Mouse (Mus musculus) left cerebral cortex, postnatal 4 days (tissue): ENCODE measurements around the gene E330021D16Rik. TPM values are rescaled to one million over a fixed set of nuclear protein-coding genes. Genes with fewer than 3 reads are reported as not detected.
A peak's percentile ranks its signal among the peaks of the same experiment; 100 is the strongest.
"Not testable (repeated sequence)": the region's sequence is repeated elsewhere in the genome, so short reads cannot be mapped to it uniquely, and the experiment has no call there.

Experiments
- DNase-seq: peaks from one replicate; pipeline ENCODE4 v3.0.0-alpha.2; 2022
- intact Hi-C: fragments of 180-260 bp; cut with DNase I; formaldehyde crosslinking; loops from one replicate; pipeline ENCODE4 v1.15.1; 2025
- total RNA-seq, 2 experiments: library from RNA; stranded (reverse); gene quantifications; 2 replicates each; pipeline ENCODE4 v1.2.3; 2021

E330021D16Rik gene
- not detected for total RNA-seq

DNA sequence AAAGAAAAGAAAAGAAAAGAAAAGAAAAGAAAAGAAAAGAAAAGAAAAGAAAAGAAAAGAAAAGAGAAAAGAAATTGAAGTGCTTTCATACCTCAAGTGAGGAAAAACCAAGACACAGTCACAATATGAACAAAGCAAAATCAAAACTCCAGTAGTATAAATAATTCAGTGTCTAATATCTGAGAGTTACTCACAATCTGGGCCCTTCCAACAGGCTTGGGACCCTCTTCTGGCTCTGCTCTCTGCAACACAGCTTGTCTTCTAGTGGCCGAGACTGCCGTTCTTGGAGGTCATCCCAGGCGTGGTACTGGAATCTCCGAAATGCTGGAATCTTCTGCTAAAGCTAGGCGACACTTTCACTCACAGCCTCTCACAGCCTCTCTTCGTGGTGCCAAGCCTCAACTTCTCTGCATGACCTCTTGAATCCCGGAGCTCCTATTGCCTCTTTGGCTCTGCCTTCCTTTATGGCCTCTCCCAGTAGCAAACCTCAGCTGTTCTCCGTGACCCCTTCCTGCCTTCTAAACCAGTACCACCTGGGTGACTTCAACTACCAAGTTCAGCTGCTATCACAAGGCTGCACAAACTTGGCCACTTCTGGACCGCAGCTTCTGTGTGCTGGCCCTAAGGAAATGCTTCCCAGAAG is at the start of gene E330021D16Rik:
E330021D16Rik (minus strand) TSS at position 437 of the 643 bp plus-strand sequence.
- DNase-seq, result no peak
- intact Hi-C loops, result no loop called here

DNA sequence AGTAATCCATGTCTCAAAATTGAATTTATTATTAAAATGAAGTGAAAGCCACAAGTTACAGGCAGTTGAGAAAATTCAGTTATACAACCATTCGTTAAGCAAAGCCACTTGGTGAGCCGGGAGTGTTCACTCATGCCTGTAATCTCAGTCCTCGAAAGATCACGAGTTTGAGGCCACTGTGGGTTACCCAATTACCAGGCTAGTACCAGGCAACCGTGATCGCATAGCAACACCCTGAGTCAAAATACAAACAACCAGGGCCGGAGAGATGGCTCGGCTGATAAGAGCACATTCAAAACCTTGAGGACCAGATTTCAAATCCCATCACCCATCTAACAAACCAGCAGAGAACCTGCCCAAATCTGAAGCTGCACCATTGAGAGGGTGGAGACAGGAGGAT is 49.7 kb upstream of the E330021D16Rik start:
- DNase-seq, result no peak
- intact Hi-C loops, result loop anchor here (5.0 kb wide), 2 partner anchors 52 to 87 kb away; no protein-coding TSS in a partner anchor

DNA sequence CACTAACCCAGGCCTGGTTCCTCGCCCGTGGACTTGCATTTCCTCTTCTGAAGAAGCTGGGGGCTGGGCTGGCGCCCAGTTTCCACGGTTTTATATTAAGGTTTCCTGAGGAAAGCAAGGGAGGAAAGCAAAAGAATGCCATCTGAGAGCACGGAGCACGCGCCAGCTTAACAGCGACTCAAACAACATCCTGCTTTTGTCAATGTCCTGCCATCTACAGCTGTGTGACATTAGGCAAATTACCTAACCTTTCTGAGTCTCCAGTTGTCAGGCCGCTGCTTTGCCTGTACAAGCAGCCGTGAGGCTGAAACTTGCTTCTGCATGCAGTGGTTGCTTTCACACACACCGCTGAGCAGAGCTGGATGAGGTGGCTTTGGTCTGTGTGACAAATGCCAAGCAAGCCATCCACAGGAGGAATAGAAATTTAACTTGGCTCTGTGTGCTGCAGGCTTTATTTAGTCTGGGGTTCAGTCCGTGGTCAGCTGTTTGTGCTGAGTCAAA is 48.8 kb upstream of the E330021D16Rik start:
- intact Hi-C loops, result no loop called here
- DNase-seq, result no peak

DNA sequence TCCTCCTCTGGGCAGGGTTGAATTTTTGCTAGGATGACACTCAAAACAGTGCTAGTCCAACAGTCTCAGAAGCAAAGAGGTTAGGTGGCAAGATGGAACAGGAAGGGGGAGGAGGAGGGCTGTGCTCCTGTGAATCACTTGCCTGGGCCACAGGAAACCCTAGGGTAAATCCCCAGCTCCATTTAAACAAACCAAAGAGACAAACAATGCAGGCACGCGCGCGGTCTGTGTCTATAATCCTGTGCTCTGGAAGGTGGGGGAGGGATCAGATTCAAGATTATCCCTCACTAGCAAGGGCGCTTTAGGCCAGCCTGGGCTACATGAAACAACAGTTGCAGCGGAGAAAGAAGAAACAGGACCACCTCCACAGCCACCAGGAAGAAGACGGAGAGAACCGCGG is 48.1 kb upstream of the E330021D16Rik start:
- intact Hi-C loops, result no loop called here
- no peak for DNase-seq

DNA sequence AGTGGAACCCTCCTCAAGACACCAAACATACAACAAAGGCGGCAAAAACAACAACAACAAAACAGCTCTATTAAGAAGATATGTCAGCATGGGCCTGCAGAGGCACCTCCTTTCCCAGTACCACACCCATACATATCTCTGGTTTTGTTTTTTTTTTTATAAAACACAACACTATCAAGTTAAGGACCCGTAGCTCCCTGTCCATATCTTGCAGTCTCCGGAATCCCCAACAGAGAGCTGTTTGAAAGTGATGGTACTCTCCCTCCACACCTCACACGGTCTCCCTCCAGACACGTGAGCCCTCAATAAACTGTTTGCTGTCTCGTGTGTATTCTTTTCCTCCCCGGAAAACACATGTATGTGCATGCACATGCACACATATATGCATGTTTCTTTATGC is 43.8 kb upstream of the E330021D16Rik start:
- DNase-seq, result no peak
- intact Hi-C loops, result no loop called here

DNA sequence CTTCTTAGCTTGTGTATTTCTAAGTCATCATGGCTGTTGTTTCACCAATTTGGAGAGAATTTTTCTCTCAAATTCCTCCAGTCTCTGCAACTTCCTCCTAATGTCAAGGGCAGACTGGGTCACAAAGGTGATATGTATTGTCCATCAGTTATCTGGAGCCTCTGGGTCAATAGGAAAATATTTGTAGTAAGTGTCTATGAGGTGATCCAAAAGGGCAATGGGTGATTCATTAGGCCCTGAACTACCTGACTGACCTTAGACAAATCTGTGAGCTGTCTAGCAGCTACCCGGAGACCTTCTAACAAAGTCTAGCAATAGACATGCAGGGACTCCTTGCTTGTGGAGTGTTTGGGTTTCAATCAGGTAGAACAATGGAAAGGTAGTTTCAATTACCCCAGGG is 40.9 kb upstream of the E330021D16Rik start:
- DNase-seq, result no peak
- intact Hi-C loops, result no loop called here

DNA sequence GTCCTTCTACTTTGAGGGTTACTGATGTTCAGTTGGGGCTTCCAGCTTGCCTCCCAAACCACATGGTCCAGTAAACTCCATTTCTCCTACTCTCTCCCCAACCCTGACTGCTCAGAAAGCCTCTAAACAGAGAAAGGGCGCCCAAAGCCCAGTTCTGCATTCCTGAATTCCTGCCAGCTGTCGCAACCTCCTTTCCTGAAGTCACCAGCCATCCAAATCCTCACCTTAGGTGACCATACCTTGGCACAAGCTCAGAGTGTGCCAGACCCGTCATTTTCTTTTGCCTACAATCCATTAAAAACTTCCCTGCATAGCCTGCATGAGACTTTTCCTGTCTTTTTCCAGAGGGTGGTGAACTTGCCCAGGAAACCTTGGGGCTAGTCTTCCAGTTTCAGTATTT is 40.3 kb upstream of the E330021D16Rik start:
- intact Hi-C loops, result no loop called here

DNA sequence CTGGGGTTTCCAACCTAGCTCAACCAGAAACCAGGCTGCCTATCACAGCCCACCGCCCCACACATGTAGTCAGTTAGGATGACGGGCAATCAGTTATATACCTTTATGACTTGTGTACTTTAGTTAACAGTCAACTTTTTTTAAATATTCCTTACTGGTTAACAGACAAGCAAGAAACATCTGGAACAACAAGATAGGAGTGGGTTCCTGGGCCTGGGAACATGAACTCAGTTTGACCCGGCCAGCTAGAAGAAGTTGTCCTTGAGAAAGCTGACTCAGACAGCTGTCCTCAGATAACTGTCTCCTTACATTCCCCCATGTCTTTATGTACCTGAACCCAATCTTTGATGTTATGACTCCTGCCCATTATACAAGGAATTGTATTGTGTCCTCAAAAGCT is 37.3 kb upstream of the E330021D16Rik start:
- intact Hi-C loops, result no loop called here
- no peak for DNase-seq

More for the DNA sequence above, 40.3 kb upstream of the E330021D16Rik start:
- no peak for DNase-seq

DNA sequence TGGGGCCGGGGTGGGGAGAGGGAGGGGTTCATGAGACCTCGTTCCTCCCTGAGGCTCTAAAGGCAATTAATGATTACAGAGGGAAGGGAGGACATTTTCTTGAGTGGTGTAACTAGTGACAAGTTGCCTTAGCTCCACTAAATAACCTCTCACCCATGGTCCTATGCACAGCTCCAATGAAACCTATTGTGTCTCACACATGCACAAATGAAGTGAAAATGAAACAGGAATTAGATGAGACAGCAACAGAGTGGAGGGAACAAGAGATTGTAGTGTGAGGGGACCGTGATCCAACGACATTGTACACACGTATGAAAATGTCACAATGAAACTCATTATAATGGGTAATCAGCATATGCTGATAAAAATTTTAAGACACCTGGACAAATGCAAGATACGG is 35.5 kb upstream of the E330021D16Rik start:
- intact Hi-C loops, result no loop called here

DNA sequence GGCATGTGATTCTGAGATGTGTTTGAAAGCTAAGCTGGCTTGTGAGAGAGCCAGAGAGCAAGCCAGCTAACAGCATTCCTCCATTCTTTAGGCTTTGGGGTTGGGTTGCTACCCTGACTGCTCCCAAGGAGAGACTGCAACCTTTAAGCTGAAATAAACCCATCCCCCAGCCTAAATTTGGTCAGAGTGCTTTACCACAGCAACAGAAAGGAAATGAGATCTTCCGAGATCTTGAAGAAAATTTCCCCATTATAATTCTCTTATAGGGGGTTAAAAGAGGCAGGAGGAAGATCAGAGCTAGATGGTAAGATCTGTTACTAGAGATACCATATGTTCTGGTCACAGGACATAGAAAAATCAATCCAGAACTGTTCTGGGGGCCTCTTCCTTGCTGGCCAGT is 34.6 kb upstream of the E330021D16Rik start:
- intact Hi-C loops, result no loop called here

More for the DNA sequence above, 35.5 kb upstream of the E330021D16Rik start:
- no peak for DNase-seq

DNA sequence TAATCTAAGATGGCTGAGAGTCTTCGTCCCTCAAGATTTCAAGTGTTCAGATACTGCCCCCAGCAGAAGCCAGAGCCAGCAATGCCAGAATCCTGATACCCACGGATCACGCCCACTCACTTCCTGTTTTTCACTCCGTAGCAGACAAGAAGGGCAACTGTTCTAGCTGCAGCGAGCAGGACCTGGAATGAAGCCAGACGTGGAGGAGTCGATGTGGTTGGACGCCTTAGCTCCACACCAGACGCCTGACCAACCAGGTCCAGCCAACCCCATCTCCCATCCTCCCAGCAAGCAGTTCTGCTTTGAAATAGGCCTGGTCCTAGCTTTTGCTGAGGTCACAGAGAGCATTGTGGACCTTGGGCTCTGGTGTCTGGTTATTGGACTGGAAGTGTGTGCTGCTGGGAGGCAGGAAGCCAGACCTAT is 33.9 kb upstream of the E330021D16Rik start:
- peak; percentile 25 for DNase-seq
- intact Hi-C loops, result no loop called here

More for the DNA sequence above, 34.6 kb upstream of the E330021D16Rik start:
- DNase-seq, result no peak

DNA sequence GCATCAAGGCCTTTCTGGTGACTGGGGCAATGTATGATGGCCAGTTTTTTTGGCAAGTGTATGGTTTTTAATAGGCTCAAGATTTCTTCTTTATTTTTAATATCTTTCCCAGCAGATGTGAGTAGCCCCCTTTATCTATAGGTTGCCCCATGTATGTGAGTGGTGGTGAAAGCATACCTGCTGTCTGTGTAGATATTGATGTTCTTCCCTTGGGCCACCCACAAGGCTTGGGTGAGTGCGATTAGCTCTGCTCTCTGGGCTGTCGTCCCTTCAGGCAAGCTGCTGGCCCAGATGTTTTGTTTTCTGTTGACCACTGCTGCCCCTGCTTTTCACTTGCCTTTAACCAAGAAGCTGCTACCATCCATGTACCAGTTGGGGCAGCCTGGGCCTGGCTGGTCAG is 23.8 kb upstream of the E330021D16Rik start:
- intact Hi-C loops, result not testable (repeated sequence)

DNA sequence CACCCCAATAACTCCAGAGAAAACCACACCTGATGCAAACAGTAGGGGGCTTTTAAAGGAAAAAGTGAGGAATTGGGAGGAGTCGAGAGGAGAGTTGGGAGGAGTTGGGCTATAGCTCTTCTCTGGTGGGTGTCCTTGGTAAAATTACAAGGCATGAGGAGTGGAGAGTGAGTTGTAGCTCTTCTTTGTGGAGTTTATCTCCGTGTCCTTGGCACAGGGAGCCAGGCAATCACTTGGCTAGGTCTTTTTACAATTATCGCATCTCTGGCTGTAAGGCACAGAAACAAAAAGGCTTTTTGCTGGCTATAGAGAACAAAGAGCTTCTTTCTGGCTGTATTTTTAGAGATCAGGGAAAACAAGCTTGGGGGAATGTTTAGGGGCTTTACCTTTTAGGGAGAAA is 20.8 kb upstream of the E330021D16Rik start:
- intact Hi-C loops, result not testable (repeated sequence)

More for the DNA sequence above, 23.8 kb upstream of the E330021D16Rik start:
- not testable (repeated sequence) for DNase-seq

DNA sequence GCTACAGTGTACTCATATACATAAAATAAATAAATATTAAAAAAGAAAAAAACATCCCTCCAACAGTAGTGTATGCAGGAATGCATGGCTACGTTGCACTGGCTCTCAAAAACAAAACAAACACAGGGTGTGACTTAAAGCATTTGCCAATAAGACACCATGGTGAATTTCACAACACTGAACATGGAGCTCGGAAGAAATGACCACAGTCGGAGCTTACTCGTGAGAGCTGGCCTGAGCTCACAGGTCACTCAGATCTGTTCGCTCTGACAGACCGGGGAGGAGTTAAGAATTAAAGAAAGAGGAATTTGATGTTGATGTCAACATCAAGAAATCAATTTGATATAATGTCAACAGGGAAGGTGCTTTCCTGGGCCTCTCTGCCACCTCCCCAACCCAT is 18.2 kb upstream of the E330021D16Rik start:
- no peak for DNase-seq

More for the DNA sequence above, 20.8 kb upstream of the E330021D16Rik start:
- DNase-seq, result not testable (repeated sequence)

DNA sequence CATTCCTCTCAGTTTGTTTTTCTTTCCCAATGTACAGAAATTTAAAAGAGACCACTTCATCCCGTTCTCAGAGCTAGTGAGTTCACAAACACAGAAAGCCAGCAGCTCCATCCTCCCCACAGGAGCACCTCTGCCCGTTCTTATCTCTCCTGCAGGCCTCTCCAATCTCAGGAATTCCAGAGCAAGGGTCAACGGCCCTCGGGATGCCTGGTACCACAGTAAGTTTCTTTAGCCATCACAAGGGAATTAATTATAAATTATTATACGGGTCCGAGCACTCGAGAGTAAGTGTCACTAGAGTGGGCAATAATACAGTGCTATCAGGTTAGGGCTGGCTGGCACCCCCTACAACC is 16.5 kb upstream of the E330021D16Rik start:
- intact Hi-C loops, result no loop called here
- no peak for DNase-seq

More for the DNA sequence above, 18.2 kb upstream of the E330021D16Rik start:
- intact Hi-C loops, result no loop called here

DNA sequence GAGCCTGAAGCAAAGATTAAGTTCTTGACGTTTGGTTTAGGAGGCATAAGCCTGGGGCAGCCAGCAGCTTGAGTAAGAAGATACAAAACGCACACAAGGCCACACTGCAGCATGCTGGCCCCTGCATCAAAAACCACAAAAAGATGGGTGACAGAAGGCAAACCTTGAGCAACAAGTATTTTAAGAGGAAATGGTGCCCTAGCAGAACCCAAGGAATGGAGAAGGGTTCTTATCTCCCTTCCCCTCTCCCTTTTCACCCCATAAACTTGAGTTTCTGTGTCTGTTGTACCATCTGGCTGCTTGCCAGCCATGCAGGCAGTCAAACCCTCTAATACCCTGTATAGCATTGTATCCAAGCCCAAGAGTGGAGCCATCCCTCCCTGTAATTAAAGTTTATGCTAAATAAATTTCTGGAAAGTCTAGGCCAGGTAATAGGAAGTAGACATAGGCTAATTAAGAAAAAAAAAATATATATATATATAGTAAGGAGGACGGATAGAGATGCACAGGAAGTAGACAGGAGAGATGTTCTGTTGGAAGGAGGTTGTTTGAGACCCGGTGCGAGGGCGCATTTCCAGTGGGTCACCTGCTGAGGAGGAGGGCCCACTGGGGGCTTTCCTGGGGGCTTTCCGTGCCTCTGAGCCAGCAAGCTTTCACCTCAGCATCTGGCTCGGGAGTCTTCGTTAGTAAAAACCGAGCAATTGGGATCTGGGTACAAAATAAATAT is 16.0 kb upstream of the E330021D16Rik start:
- DNase-seq, result peak; percentile 11
- intact Hi-C loops, result no loop called here

DNA sequence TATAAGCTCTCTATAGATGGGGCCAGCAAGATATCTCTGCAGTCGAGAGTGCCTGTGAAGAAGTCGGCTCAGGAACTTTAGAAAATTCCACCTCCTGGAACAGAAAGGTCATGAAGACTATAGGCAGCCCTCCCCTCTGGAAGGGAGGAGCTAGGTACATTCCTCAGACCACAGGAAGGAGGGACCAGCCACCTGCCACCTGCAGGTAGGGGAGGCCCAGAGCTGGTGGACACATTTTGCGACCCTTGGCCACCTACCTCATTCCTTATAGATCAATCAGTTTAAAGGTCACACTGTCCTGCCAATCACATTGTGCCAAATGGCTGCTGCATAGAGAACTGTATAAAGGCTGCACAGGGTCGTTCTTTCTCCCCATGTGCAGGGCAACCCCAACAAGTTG is 14.1 kb upstream of the E330021D16Rik start:
- intact Hi-C loops, result no loop called here
- no peak for DNase-seq

DNA sequence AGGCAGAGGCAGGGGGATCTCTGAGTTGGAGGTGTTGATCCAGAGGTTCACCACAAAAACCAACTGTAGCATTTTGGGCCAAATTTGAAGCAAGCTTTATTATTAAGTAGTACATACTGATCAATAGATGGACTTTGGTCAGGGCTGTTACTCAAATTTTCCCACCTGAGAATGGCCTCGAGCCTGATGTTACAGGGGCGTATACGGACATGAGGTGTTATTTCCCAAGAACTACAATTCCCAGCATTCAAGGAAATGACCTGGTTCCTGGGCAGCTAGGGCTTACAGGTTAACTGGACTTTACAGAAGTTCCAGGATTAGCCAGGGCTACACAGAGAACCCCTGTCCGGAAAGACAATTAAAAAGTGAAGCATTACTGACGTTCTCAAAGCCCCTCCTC is 13.0 kb upstream of the E330021D16Rik start:
- intact Hi-C loops, result no loop called here
- DNase-seq, result no peak

DNA sequence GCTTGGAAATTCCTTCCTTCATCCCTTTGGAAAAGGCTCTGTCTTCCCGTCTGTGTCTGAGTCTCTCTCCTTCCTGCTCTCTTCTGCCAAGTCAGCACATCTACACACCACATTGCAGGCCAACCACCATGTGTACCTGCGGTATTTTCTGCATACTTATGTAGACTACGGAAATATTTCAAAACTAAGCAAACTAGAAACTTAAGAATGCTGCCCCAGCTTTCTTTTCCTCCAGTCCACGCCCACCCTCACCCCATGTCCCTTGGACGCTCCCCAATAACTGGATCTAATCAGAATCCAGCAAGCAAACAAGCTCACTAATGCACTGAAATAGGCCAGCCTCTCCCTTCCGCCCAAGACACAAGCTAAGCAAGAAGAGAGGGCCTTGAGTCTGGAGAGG is 11.9 kb upstream of the E330021D16Rik start:
- intact Hi-C loops, result no loop called here

DNA sequence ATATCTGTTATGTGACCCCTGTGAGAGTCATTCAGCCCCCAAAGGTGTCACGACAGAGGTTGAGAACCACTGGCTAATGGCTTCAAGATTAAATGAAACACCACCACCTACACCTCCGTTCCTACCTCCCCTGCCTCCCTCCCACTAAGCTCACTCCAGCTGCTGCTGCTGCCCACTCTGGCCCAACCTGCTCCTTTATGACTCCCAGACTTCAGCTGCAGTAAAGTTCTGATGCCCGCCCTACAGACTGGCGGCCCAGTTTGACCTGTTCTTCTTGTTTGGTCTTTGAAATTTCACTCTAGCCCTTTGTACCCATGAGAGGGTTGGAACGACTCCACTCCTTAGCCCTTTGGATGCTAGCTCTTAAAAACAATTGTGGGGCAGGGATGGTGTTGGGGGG is 10.6 kb upstream of the E330021D16Rik start:
- intact Hi-C loops, result no loop called here
- DNase-seq, result no peak

More for the DNA sequence above, 11.9 kb upstream of the E330021D16Rik start:
- DNase-seq, result no peak

DNA sequence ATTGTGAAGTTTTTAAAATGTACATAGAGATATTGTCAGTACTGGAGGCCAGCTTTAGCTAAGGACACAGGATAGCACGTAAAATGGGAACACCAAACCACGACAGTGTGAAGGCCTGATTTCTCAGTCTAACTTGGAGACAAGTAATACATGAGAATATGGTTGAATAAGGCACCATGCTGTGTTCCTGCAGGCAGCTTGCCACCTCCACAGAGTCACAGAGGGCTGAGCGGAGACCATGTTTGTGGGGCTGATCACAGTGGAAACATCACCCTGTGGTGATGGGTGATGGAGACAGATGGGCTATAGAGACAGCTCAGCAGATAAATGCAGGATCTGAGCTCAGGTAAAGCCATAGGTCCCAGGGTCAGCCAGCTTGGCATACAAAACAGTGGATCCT is 8.8 kb upstream of the E330021D16Rik start:
- DNase-seq, result peak; percentile 28
- intact Hi-C loops, result loop anchor here (5.0 kb wide), 2 partner anchors 93 to 318 kb away; no protein-coding TSS in a partner anchor

DNA sequence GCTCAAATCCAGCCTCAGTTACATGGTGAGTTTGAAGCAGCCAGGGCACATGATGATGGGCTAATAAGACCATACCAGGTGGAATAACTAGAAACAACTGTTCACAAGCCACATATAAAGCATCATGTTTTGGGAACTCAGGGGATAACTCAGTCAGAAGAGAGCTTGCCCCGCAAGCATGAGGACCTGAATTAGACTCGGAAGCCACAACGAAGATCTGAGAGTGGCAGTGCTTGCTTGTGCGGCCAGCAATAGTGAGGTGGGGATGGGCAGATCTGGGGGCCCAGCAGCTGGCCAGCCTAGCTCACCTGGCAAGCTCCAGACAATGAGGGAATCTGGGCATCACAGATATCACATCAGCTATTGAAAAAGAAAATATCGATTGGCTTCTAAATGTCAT is 7.8 kb upstream of the E330021D16Rik start:
- intact Hi-C loops, result loop anchor here (5.0 kb wide), 2 partner anchors 94 to 319 kb away; no protein-coding TSS in a partner anchor
- DNase-seq, result no peak
